Mouse (Mus musculus): ENCODE data around the gene Appl2. TPM values are rescaled to one million over a fixed set of nuclear protein-coding genes. Genes with fewer than 3 reads are reported as not detected.
A peak's percentile ranks its signal among the peaks of the same experiment; 100 is the strongest.

The Appl2 gene
- total and polyA plus RNA-seq, 2 experiments from 2014 or later, result 25.4 to 39.9 TPM

DNA sequence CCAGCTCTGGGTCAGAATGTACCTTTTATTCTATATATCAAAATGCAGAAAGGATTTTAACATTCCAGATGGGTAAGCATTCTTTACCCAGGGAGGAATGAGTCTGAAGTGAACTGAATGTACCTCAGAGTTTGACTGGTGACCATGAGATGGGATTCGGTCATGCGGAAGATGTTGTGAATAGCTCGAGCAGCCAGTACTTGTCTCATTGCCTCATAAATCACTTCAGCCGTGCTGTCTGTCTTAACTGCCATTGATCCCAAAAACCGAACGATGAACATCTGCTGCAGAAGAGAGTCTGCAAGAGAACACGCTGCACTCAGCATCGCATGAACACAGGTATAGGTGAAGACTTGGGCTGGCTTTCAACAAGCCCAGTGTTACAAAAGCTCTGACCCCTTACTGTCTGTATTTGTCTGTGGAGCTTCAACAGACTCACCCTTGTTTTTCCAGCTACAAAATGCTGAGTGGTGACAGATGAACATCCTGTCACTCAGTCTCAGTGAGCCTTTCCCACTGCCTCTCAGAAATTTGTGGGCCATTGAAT, 42.8 kb downstream of the Appl2 start:
- no peak for TF ChIP-seq EP300 (IDR thresholded peaks at IDR 0.05; ENCODE audit: low read depth)
- TF ChIP-seq CTCF (IDR thresholded peaks at IDR 0.05; ENCODE audit: low read depth), result no peak
- no peak overlapping the region for H3K4me2 ChIP-seq (ENCODE audit: low read depth, low read length)
- no peaks in the 10 kb centered on the region for H3K27me3 ChIP-seq (ENCODE audit: control insufficient read depth, insufficient read depth, low read length)
- H3K36me3 ChIP-seq (replicated peaks; ENCODE audit: control insufficient read depth, insufficient read depth, low read length), result peaks cover 81% of the 10 kb centered on the region
- no peak overlapping the region for H3K9ac ChIP-seq (replicated peaks; ENCODE audit: low read depth, low read length)
- WGBS, result 86% methylated on average over 8 of the region's 8 CpGs
- H3K9me3 ChIP-seq (replicated peaks; ENCODE audit: control insufficient read depth, low read length), result no peaks in the 10 kb centered on the region
- no peak overlapping the region for H3K4me3 ChIP-seq (ENCODE audit: low read depth, low read length)
- H3K4me1 ChIP-seq (ENCODE audit: control insufficient read depth, insufficient read depth), result no peaks in the 10 kb centered on the region
- H3K27ac ChIP-seq (ENCODE audit: low read depth), result no peak overlapping the region
- DNase-seq (ENCODE audit: low spot score) (no peak), ATAC-seq (ENCODE audit: insufficient read depth, low read depth) (no peak)

DNA sequence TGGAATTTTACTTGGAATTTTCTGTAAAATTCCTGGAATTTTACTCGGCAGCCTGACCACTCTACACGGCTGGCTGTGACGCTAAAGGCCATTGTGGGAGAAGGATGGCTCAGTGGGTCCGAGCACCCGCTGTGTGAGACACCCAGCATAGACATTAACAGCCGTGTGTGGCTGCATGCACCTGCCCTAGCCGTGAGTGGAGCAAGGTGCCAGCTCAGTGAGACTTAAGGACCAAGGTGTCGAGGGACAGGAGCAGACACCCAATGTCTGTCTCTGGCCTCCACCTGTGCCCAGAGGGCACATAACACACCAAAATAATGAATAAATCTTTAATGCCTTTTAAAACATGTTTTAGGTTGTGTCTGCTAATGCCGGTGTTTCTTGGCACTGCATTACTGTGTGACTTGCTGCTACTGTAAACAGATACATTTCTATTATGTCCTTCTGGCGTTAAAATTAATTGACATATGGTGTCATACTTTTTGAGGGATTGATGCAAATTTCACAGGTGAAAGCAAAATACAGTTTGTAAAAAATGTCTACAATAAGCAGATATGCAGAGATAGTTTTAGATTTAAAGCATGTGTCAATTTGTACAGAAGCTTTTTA, 44.5 kb downstream of the Appl2 start:
- Histone ChIP-seq H3K27me3 (ENCODE audit: control insufficient read depth, insufficient read depth, low read length) (no peaks in the 10 kb centered on the region), H3K36me3 (replicated peaks; ENCODE audit: control insufficient read depth, insufficient read depth, low read length) (peaks cover 81% of the 10 kb centered on the region), H3K4me1 (ENCODE audit: control insufficient read depth, insufficient read depth) (peaks cover 7% of the 10 kb centered on the region; the same call in 1 of the 2 replicates), H3K4me3 (ENCODE audit: low read depth, low read length) (no peak overlapping the region), H3K9ac (replicated peaks; ENCODE audit: low read depth, low read length) (no peak overlapping the region), H3K4me2 (ENCODE audit: low read depth, low read length) (no peak overlapping the region), H3K9me3 (replicated peaks; ENCODE audit: control insufficient read depth, low read length) (no peaks in the 10 kb centered on the region), H3K27ac (ENCODE audit: low read depth) (no peak overlapping the region)
- ATAC-seq (ENCODE audit: insufficient read depth, low read depth) (no peak), DNase-seq (ENCODE audit: low spot score) (no peak)
- 87% methylated on average over 10 of the region's 10 CpGs for WGBS
- TF ChIP-seq EP300 (IDR thresholded peaks at IDR 0.05; ENCODE audit: low read depth), result no peak

DNA sequence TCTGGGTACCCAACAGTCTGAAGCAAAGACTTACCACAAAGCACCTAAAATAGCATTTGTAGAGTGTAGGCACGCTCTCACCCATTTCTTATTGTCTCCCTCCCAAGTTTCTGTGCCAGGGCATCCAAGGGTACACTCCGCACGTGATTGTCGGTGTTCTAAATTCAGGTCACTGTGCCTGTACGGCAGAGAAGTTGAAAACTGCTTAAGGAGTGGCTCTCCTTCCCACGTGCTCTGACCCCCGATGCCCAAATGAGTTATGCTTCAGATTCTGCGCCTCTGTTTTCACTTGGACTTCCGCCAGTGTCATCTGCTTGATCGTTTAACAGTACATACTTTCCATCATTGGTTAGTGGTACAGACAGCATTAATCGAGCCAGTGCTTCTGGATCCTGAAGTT, 47.9 kb downstream of the Appl2 start:
- no peak overlapping the region for H3K9ac ChIP-seq (replicated peaks; ENCODE audit: low read depth, low read length)
- 55% methylated on average over 11 of the region's 11 CpGs for WGBS
- no peak overlapping the region for H3K4me3 ChIP-seq (ENCODE audit: low read depth, low read length)
- no peak overlapping the region for H3K27ac ChIP-seq (ENCODE audit: low read depth)
- TF ChIP-seq CTCF (IDR thresholded peaks at IDR 0.05; ENCODE audit: low read depth) (no peak), EP300 (IDR thresholded peaks at IDR 0.05; ENCODE audit: low read depth) (no peak)
- no peaks in the 10 kb centered on the region for H3K27me3 ChIP-seq (ENCODE audit: control insufficient read depth, insufficient read depth, low read length)
- H3K9me3 ChIP-seq (replicated peaks; ENCODE audit: control insufficient read depth, low read length), result no peaks in the 10 kb centered on the region
- H3K4me1 ChIP-seq (ENCODE audit: control insufficient read depth, insufficient read depth), result peaks cover 7% of the 10 kb centered on the region; the same call in 1 of the 2 replicates
- no peak overlapping the region for H3K4me2 ChIP-seq (ENCODE audit: low read depth, low read length)
- ATAC-seq (ENCODE audit: insufficient read depth, low read depth) (peak; percentile 39), DNase-seq (ENCODE audit: low spot score) (no peak)
- peaks cover 61% of the 10 kb centered on the region for H3K36me3 ChIP-seq (replicated peaks; ENCODE audit: control insufficient read depth, insufficient read depth, low read length)

DNA sequence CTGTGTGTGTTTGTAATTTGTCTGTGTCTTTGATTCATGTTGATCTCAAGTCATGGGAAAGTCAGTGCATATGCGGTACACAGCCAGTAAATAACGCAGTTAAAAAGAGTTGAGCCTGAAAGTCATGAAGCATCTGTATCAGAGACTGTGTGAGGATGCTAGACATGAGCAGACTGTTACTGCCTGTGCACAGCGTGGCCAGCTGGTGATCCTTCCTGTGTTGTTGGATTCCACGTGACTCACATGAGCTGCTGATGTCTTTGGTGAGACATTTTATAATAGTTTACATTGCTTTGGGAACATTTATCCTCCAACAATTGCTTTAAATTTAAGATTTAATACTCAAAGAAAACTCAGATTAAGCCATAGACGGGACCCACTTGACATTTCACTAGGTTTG, 54.0 kb downstream of the Appl2 start:
- no peaks in the 10 kb centered on the region for H3K27me3 ChIP-seq (ENCODE audit: control insufficient read depth, insufficient read depth, low read length)
- H3K36me3 ChIP-seq (replicated peaks; ENCODE audit: control insufficient read depth, insufficient read depth, low read length), result peaks cover 63% of the 10 kb centered on the region
- no peak for ATAC-seq (ENCODE audit: insufficient read depth, low read depth)
- H3K27ac ChIP-seq (ENCODE audit: low read depth), result no peak overlapping the region
- TF ChIP-seq CTCF (IDR thresholded peaks at IDR 0.05; ENCODE audit: low read depth) (no peak), EP300 (IDR thresholded peaks at IDR 0.05; ENCODE audit: low read depth) (no peak)
- no peaks in the 10 kb centered on the region for H3K4me1 ChIP-seq (ENCODE audit: control insufficient read depth, insufficient read depth)
- H3K4me3 ChIP-seq (ENCODE audit: low read depth, low read length), result no peak overlapping the region
- WGBS, result 88% methylated on average over 5 of the region's 5 CpGs
- no peak for DNase-seq (ENCODE audit: low spot score)
- H3K4me2 ChIP-seq (ENCODE audit: low read depth, low read length), result no peak overlapping the region
- no peaks in the 10 kb centered on the region for H3K9me3 ChIP-seq (replicated peaks; ENCODE audit: control insufficient read depth, low read length)
- H3K9ac ChIP-seq (replicated peaks; ENCODE audit: low read depth, low read length), result no peak overlapping the region

DNA sequence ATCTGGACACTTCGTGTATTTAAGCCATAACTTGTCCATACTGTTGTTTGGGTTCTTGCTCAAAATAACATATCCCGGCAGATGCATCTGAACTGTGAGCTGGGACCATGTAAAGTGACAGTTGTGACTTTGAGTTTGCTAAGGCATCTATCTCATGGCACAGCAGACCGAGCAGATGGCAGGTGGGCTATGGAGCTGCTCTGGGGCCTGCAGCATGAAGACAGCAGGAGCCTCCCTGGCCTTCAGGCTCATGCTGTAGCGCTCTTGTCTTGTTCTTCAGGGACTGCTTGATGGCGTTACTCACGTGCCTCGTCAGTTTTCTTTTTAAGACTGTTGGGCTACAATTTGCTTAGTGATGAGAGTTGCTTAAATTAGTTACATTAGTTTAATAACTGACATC, 55.9 kb downstream of the Appl2 start:
- Histone ChIP-seq H3K9ac (replicated peaks; ENCODE audit: low read depth, low read length) (no peak overlapping the region), H3K27ac (ENCODE audit: low read depth) (no peak overlapping the region), H3K4me2 (ENCODE audit: low read depth, low read length) (no peak overlapping the region), H3K4me3 (ENCODE audit: low read depth, low read length) (no peak overlapping the region), H3K36me3 (replicated peaks; ENCODE audit: control insufficient read depth, insufficient read depth, low read length) (peaks cover 68% of the 10 kb centered on the region), H3K9me3 (replicated peaks; ENCODE audit: control insufficient read depth, low read length) (no peaks in the 10 kb centered on the region), H3K4me1 (ENCODE audit: control insufficient read depth, insufficient read depth) (no peaks in the 10 kb centered on the region), H3K27me3 (ENCODE audit: control insufficient read depth, insufficient read depth, low read length) (no peaks in the 10 kb centered on the region)
- TF ChIP-seq CTCF (IDR thresholded peaks at IDR 0.05; ENCODE audit: low read depth), result no peak
- no peak for TF ChIP-seq EP300 (IDR thresholded peaks at IDR 0.05; ENCODE audit: low read depth)
- ATAC-seq (ENCODE audit: insufficient read depth, low read depth) (no peak), DNase-seq (ENCODE audit: low spot score) (no peak)
- WGBS, result 90% methylated on average over 7 of the region's 7 CpGs

DNA sequence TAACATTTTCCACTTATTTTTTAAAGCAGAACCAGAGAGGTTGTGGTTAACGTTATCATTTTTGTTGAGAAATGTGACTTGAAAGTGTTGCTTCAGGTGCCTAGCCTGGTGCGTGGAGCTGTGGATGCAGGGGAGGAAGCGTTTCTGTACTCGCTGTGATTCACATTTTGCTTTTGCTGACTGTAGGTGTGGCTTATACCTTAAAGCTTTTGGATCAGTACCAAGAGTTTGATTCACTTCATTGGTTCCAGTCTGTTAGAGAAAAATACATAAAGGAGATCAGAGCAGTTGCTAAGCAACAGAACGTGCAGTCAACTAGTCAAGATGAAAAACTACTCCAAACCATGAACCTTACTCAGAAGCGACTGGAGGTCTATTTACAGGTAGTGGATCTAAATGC, 57.7 kb downstream of the Appl2 start:
- no peak overlapping the region for H3K4me3 ChIP-seq (ENCODE audit: low read depth, low read length)
- TF ChIP-seq CTCF (IDR thresholded peaks at IDR 0.05; ENCODE audit: low read depth), result no peak
- no peak for TF ChIP-seq EP300 (IDR thresholded peaks at IDR 0.05; ENCODE audit: low read depth)
- no peak for ATAC-seq (ENCODE audit: insufficient read depth, low read depth)
- no peaks in the 10 kb centered on the region for H3K4me1 ChIP-seq (ENCODE audit: control insufficient read depth, insufficient read depth)
- H3K27ac ChIP-seq (ENCODE audit: low read depth), result no peak overlapping the region
- no peak for DNase-seq (ENCODE audit: low spot score)
- H3K9ac ChIP-seq (replicated peaks; ENCODE audit: low read depth, low read length), result no peak overlapping the region
- WGBS, result 86% methylated on average over 6 of the region's 6 CpGs
- no peaks in the 10 kb centered on the region for H3K9me3 ChIP-seq (replicated peaks; ENCODE audit: control insufficient read depth, low read length)
- no peak overlapping the region for H3K4me2 ChIP-seq (ENCODE audit: low read depth, low read length)
- no peaks in the 10 kb centered on the region for H3K27me3 ChIP-seq (ENCODE audit: control insufficient read depth, insufficient read depth, low read length)
- peaks cover 84% of the 10 kb centered on the region for H3K36me3 ChIP-seq (replicated peaks; ENCODE audit: control insufficient read depth, insufficient read depth, low read length)

All from heart, postnatal 0 days (tissue).